9 mouse cellular contexts compared by ENCODE assay signal in genomic region chr9:57650786-57651311, GRCm38 (mm10). TPM values are rescaled to one million over a fixed set of nuclear protein-coding genes. Genes with fewer than 3 reads are reported as not detected.
DNase-seq lines count a peak whose midpoint lies in the region; ATAC-seq lines count a peak whose summit lies in the region.
"Had no signal": no experiment of that assay in that cellular context is flagged by ENCODE, and none has a peak within 500 bp of the region (broad histone marks: within the 10 kb centered on the region; RNA-seq: fewer than 3 reads in every experiment).

No protein-coding gene starts in this region.

- no peak overlapping the region; the same call in 1 of the 2 replicates for H3K9ac ChIP-seq in heart, embryonic 16.5 days (ENCODE audit: low read length)
- peak overlapping the region; percentile 55; the same call in 1 of the 2 replicates for H3K9ac ChIP-seq in hindbrain, embryonic 13.5 days
- H3K9ac ChIP-seq in midbrain, embryonic 14.5 days (replicated peaks; ENCODE audit: low read length) = no peak overlapping the region
- H3K9ac ChIP-seq in neural tube, embryonic 15.5 days (replicated peaks) = no peak overlapping the region
- H3K9ac ChIP-seq: limb, embryonic 15.5 days had no signal

- 34% methylated on average over 6 of the region's 6 CpGs for WGBS in heart, embryonic 16.5 days
- WGBS in hindbrain, embryonic 13.5 days = 35% methylated on average over 6 of the region's 6 CpGs
- 37% methylated on average over 6 of the region's 6 CpGs for WGBS in midbrain, embryonic 14.5 days
- WGBS in neural tube, embryonic 15.5 days = 37% methylated on average over 6 of the region's 6 CpGs

- H3K36me3 ChIP-seq in heart, embryonic 16.5 days (ENCODE audit: control insufficient read depth, insufficient read depth) = no peaks in the 10 kb centered on the region
- H3K36me3 ChIP-seq in hindbrain, embryonic 13.5 days = no peaks in the 10 kb centered on the region
- no peaks in the 10 kb centered on the region for H3K36me3 ChIP-seq in midbrain, embryonic 14.5 days (ENCODE audit: control insufficient read depth, insufficient read depth, low read length)
- H3K36me3 ChIP-seq in neural tube, embryonic 15.5 days = no peaks in the 10 kb centered on the region
- H3K36me3 ChIP-seq: limb, embryonic 15.5 days had no signal

- no peak overlapping the region for H3K4me2 ChIP-seq in heart, embryonic 16.5 days (ENCODE audit: low read depth, low read length)
- no peak overlapping the region for H3K4me2 ChIP-seq in hindbrain, embryonic 13.5 days
- H3K4me2 ChIP-seq in midbrain, embryonic 14.5 days (ENCODE audit: low read length) = no peak overlapping the region
- no peak overlapping the region for H3K4me2 ChIP-seq in neural tube, embryonic 15.5 days
- H3K4me2 ChIP-seq: limb, embryonic 15.5 days had no signal

- peak overlapping the region; percentile 61 for H3K27ac ChIP-seq in heart, embryonic 16.5 days (ENCODE audit: low read length)
- 0 out of 2 replicates have a peak overlapping the region, but pooled peaks have one; percentile 13 for H3K27ac ChIP-seq in hindbrain, embryonic 13.5 days
- H3K27ac ChIP-seq in midbrain, embryonic 14.5 days (replicated peaks; ENCODE audit: low read depth, low read length) = no peak overlapping the region
- H3K27ac ChIP-seq in neural tube, embryonic 15.5 days (replicated peaks) = no peak overlapping the region
- H3K27ac ChIP-seq: limb, embryonic 15.5 days had no signal

- H3K27me3 ChIP-seq in heart, embryonic 16.5 days (ENCODE audit: control insufficient read depth, insufficient read depth, low read length) = peaks cover 4% of the 10 kb centered on the region; the same call in 1 of the 2 replicates
- peaks cover 17% of the 10 kb centered on the region; the same call in 1 of the 2 replicates for H3K27me3 ChIP-seq in hindbrain, embryonic 13.5 days
- 0 out of 2 replicates have a peak, but pooled peaks cover 5% of the 10 kb centered on the region for H3K27me3 ChIP-seq in midbrain, embryonic 14.5 days (ENCODE audit: control insufficient read depth, insufficient read depth, low read length)
- no peaks in the 10 kb centered on the region for H3K27me3 ChIP-seq in neural tube, embryonic 15.5 days (replicated peaks)

- H3K4me3 ChIP-seq in heart, embryonic 16.5 days (ENCODE audit: low read length) = no peak overlapping the region
- no peak overlapping the region for H3K4me3 ChIP-seq in hindbrain, embryonic 13.5 days
- H3K4me3 ChIP-seq in midbrain, embryonic 14.5 days (replicated peaks; ENCODE audit: low read depth, low read length) = no peak overlapping the region
- H3K4me3 ChIP-seq in neural tube, embryonic 15.5 days (replicated peaks) = no peak overlapping the region
- H3K4me3 ChIP-seq: limb, embryonic 15.5 days had no signal

- ATAC-seq in heart, embryonic 16.5 days (replicated peaks; ENCODE audit: extremely low read depth, insufficient read depth, low FRiP score) = peak; percentile 25; the same call in 1 of the 2 replicates
- no peak for ATAC-seq in hindbrain, embryonic 13.5 days (ENCODE audit: low FRiP score)
- ATAC-seq in midbrain, embryonic 14.5 days (ENCODE audit: low FRiP score, low TSS enrichment) = no peak
- no peak for ATAC-seq in neural tube, embryonic 15.5 days (ENCODE audit: low FRiP score)

- H3K4me1 ChIP-seq in heart, embryonic 16.5 days (ENCODE audit: control insufficient read depth, insufficient read depth, low read length) = peaks cover 1% of the 10 kb centered on the region; the same call in 1 of the 2 replicates
- peaks cover 25% of the 10 kb centered on the region for H3K4me1 ChIP-seq in hindbrain, embryonic 13.5 days (replicated peaks)
- H3K4me1 ChIP-seq in midbrain, embryonic 14.5 days (ENCODE audit: control insufficient read depth, insufficient read depth, low read length) = peaks cover 5% of the 10 kb centered on the region; the same call in 1 of the 2 replicates
- H3K4me1 ChIP-seq in neural tube, embryonic 15.5 days = peaks cover 12% of the 10 kb centered on the region

- no peaks in the 10 kb centered on the region for H3K9me3 ChIP-seq in heart, embryonic 16.5 days (replicated peaks; ENCODE audit: control insufficient read depth, low read length)
- H3K9me3 ChIP-seq in hindbrain, embryonic 13.5 days = no peaks in the 10 kb centered on the region
- no peaks in the 10 kb centered on the region for H3K9me3 ChIP-seq in midbrain, embryonic 14.5 days (ENCODE audit: control insufficient read depth, low read length)
- H3K9me3 ChIP-seq in neural tube, embryonic 15.5 days (replicated peaks) = no peaks in the 10 kb centered on the region
- H3K9me3 ChIP-seq: limb, embryonic 15.5 days had no signal

- intact Hi-C loops in heart, postnatal 14 days (cut with DNase I) = loop anchor here (5.0 to 10.0 kb wide), 2 partner anchors 59 to 344 kb away; no protein-coding TSS in a partner anchor
- intact Hi-C loops in gastrocnemius, postnatal 36 days (cut with DNase I) = loop anchor here (5.0 kb wide), 1 partner anchor 109 kb away; no protein-coding TSS in a partner anchor

- DNase-seq in heart, postnatal 14 days = no peak
- DNase-seq in NIH3T3 (ENCODE audit: low read depth) = peak; percentile 19
- peak; percentile 44 for DNase-seq in midbrain, embryonic 14.5 days
- DNase-seq in urinary bladder, postnatal 36 days (ENCODE audit: low spot score in 2 of 2) = no peak
- DNase-seq in gastrocnemius, postnatal 36 days = no peak

RNA-seq across cellular contexts. Expression of gene Csk, which starts 2.6 kb away (rescaled TPM):
- polyA plus RNA-seq in heart, embryonic 16.5 days (2015; fragmentation: Nextera tagmentation; extraction: Ambion mirVana) = 20.4 and 29.9 TPM in 2 replicates
- 10 to 100 TPM; 26.9 to 34.1 TPM for total RNA-seq in heart, postnatal 14 days (2021)
- polyA plus RNA-seq in hindbrain, embryonic 13.5 days (2015; fragmentation: Nextera tagmentation; extraction: Ambion mirVana) = 43.6 and 45.0 TPM in 2 replicates
- 40.0 and 41.9 TPM in 2 replicates for polyA plus RNA-seq in midbrain, embryonic 14.5 days (2014; fragmentation: Nextera tagmentation; extraction: Ambion mirVana)
- 43.1 and 50.0 TPM in 2 replicates for polyA plus RNA-seq in neural tube, embryonic 15.5 days (2015; fragmentation: Nextera tagmentation; extraction: Ambion mirVana)
- total RNA-seq in gastrocnemius, postnatal 36 days (2021) = 1 to 10 TPM; 8.5 to 9.5 TPM

RNA-seq across cellular contexts. Expression of gene Lman1l, which starts 30.3 kb away (rescaled TPM):
- 0.11 TPM in 1 of 2 replicates, not detected in the other for polyA plus RNA-seq in heart, embryonic 16.5 days (2015; fragmentation: Nextera tagmentation; extraction: Ambion mirVana)
- total RNA-seq in heart, postnatal 14 days (2021) = not detected
- polyA plus RNA-seq in hindbrain, embryonic 13.5 days (2015; fragmentation: Nextera tagmentation; extraction: Ambion mirVana) = not detected in 2 replicates
- polyA plus RNA-seq in midbrain, embryonic 14.5 days (2014; fragmentation: Nextera tagmentation; extraction: Ambion mirVana) = not detected in 2 replicates
- polyA plus RNA-seq in neural tube, embryonic 15.5 days (2015; fragmentation: Nextera tagmentation; extraction: Ambion mirVana) = not detected in 2 replicates
- not detected for total RNA-seq in gastrocnemius, postnatal 36 days (2021)
- polyA plus RNA-seq: limb, embryonic 15.5 days had no signal

RNA-seq across cellular contexts. Expression of gene Cyp1a2, which starts 32.7 kb away (rescaled TPM):
- polyA plus RNA-seq in heart, embryonic 16.5 days (2015; fragmentation: Nextera tagmentation; extraction: Ambion mirVana) = 0.07 TPM in 1 of 2 replicates, not detected in the other
- total RNA-seq in heart, postnatal 14 days (2021) = not detected
- not detected in 2 replicates for polyA plus RNA-seq in hindbrain, embryonic 13.5 days (2015; fragmentation: Nextera tagmentation; extraction: Ambion mirVana)
- polyA plus RNA-seq in midbrain, embryonic 14.5 days (2014; fragmentation: Nextera tagmentation; extraction: Ambion mirVana) = not detected in 2 replicates
- not detected in 2 replicates for polyA plus RNA-seq in neural tube, embryonic 15.5 days (2015; fragmentation: Nextera tagmentation; extraction: Ambion mirVana)
- total RNA-seq in gastrocnemius, postnatal 36 days (2021) = not detected
- polyA plus RNA-seq: limb, embryonic 15.5 days had no signal

RNA-seq across cellular contexts. Expression of gene Cyp1a1, which starts 36.9 kb away (rescaled TPM):
- not detected in 2 replicates for polyA plus RNA-seq in heart, embryonic 16.5 days (2015; fragmentation: Nextera tagmentation; extraction: Ambion mirVana)
- not detected for total RNA-seq in heart, postnatal 14 days (2021)
- polyA plus RNA-seq in hindbrain, embryonic 13.5 days (2015; fragmentation: Nextera tagmentation; extraction: Ambion mirVana) = 0.09 and 0.12 TPM in 2 replicates
- polyA plus RNA-seq in midbrain, embryonic 14.5 days (2014; fragmentation: Nextera tagmentation; extraction: Ambion mirVana) = 0.08 TPM in 1 of 2 replicates, not detected in the other
- 0.09 and 0.12 TPM in 2 replicates for polyA plus RNA-seq in neural tube, embryonic 15.5 days (2015; fragmentation: Nextera tagmentation; extraction: Ambion mirVana)
- under 1 TPM; 0.26 to 0.57 TPM for total RNA-seq in gastrocnemius, postnatal 36 days (2021)

RNA-seq across cellular contexts. Expression of gene Cplx3, which starts 44.8 kb away (rescaled TPM):
- not detected in 2 replicates for polyA plus RNA-seq in heart, embryonic 16.5 days (2015; fragmentation: Nextera tagmentation; extraction: Ambion mirVana)
- total RNA-seq in heart, postnatal 14 days (2021) = not detected
- polyA plus RNA-seq in hindbrain, embryonic 13.5 days (2015; fragmentation: Nextera tagmentation; extraction: Ambion mirVana) = 0.21 and 0.48 TPM in 2 replicates
- 0.74 and 0.96 TPM in 2 replicates for polyA plus RNA-seq in midbrain, embryonic 14.5 days (2014; fragmentation: Nextera tagmentation; extraction: Ambion mirVana)
- 0.11 and 0.23 TPM in 2 replicates for polyA plus RNA-seq in neural tube, embryonic 15.5 days (2015; fragmentation: Nextera tagmentation; extraction: Ambion mirVana)
- not detected for total RNA-seq in gastrocnemius, postnatal 36 days (2021)
- polyA plus RNA-seq: limb, embryonic 15.5 days had no signal

Comparison
In these comparisons a context has a peak if more than half of its experiments do, and no peak if none do; other contexts are left out.
1. H3K27ac ChIP-seq: peak in heart, embryonic 16.5 days (single experiment) and hindbrain, embryonic 13.5 days (single experiment); none in midbrain, embryonic 14.5 days (single experiment) and neural tube, embryonic 15.5 days (single experiment).
2. DNase-seq: peak in NIH3T3 (single experiment) and midbrain, embryonic 14.5 days (single experiment); none in heart, postnatal 14 days (0 of 2), urinary bladder, postnatal 36 days (0 of 2) and gastrocnemius, postnatal 36 days (0 of 2).